8 mouse cellular contexts compared by ENCODE assay signal in the genomic region with DNA sequence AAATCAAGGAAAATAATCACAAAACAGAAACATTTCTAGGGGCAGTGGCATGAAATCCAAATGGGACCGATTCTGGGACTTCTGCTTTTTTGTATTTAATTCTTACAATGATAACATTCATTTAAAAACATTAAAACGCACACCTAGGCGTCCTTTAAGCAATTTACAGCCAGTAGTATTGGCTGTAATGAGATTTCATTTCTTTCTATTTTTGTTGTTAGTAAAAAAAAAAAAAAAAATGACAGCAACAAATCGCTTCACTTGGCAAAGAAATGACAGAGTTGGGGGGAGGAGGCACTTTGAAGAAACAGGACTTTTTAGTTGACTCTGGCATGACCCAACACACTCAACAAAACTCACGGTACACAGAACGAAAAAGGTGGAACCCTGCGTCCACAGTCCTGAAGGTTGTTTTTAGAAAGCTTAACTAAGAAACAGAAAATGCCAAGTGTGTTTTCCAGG. TPM values are rescaled to one million over a fixed set of nuclear protein-coding genes. Genes with fewer than 3 reads are reported as not detected.
A peak's percentile ranks its signal among the peaks of the same experiment; 100 is the strongest.
DNase-seq lines count a peak whose midpoint lies in the region; ATAC-seq and TF ChIP-seq lines count a peak whose summit lies in the region.

No protein-coding gene starts in this region.

- peak overlapping the region; percentile 91 for H3K9ac ChIP-seq in heart, embryonic 15.5 days
- H3K9ac ChIP-seq in MEL (ENCODE audit: control insufficient read depth, low read depth, low read length, poor library complexity, severe bottlenecking): peak overlapping the region; percentile 93
- peak overlapping the region; percentile 89 for H3K9ac ChIP-seq in hindbrain, embryonic 15.5 days
- H3K9ac ChIP-seq in midbrain, embryonic 13.5 days (replicated peaks): peak overlapping the region; percentile 86

- H3K9me3 ChIP-seq in heart, embryonic 15.5 days (replicated peaks): 0 out of 2 replicates have a peak, but pooled peaks cover 4% of the 10 kb centered on the region
- no peaks in the 10 kb centered on the region for H3K9me3 ChIP-seq in MEL (replicated peaks; ENCODE audit: insufficient read depth, low read length)
- H3K9me3 ChIP-seq in hindbrain, embryonic 15.5 days: no peaks in the 10 kb centered on the region
- peaks cover 4% of the 10 kb centered on the region; the same call in 1 of the 2 replicates for H3K9me3 ChIP-seq in midbrain, embryonic 13.5 days

- no peaks in the 10 kb centered on the region for H3K27me3 ChIP-seq in heart, embryonic 15.5 days
- H3K27me3 ChIP-seq in MEL (ENCODE audit: control insufficient read depth in 1 of 2, insufficient read depth in 2 of 2, low read length in 2 of 2): no peaks in the 10 kb centered on the region
- H3K27me3 ChIP-seq in hindbrain, embryonic 15.5 days: no peaks in the 10 kb centered on the region
- H3K27me3 ChIP-seq in midbrain, embryonic 13.5 days: no peaks in the 10 kb centered on the region

- H3K4me1 ChIP-seq in heart, embryonic 15.5 days (replicated peaks): peaks cover 11% of the 10 kb centered on the region
- peaks cover 7 to 10% of the 10 kb centered on the region in 2 experiments for H3K4me1 ChIP-seq in MEL (ENCODE audit: control insufficient read depth in 1 of 2, insufficient read depth in 2 of 2, low read length in 2 of 2)
- peaks cover 29% of the 10 kb centered on the region for H3K4me1 ChIP-seq in hindbrain, embryonic 15.5 days (replicated peaks)
- peaks cover 19% of the 10 kb centered on the region for H3K4me1 ChIP-seq in midbrain, embryonic 13.5 days (replicated peaks)

- peak overlapping the region; percentile 96 for H3K4me3 ChIP-seq in heart, embryonic 15.5 days
- peak overlapping the region; percentile 93 to 96 for H3K4me3 ChIP-seq in MEL (ENCODE audit: control insufficient read depth in 1 of 2, insufficient read depth in 1 of 2, low read depth in 2 of 2, low read length in 2 of 2)
- H3K4me3 ChIP-seq in hindbrain, embryonic 15.5 days: peak overlapping the region; percentile 99
- H3K4me3 ChIP-seq in midbrain, embryonic 13.5 days (replicated peaks): peak overlapping the region; percentile 97

- H3K27ac ChIP-seq in heart, embryonic 15.5 days: peak overlapping the region; percentile 95
- peak overlapping the region; percentile 49 for H3K27ac ChIP-seq in MEL (ENCODE audit: control insufficient read depth, low read depth, low read length)
- H3K27ac ChIP-seq in hindbrain, embryonic 15.5 days (replicated peaks): peak overlapping the region; percentile 95; the same call in 1 of the 2 replicates
- H3K27ac ChIP-seq in midbrain, embryonic 13.5 days: no peak overlapping the region

- no peak for TF ChIP-seq POLR2A in MEL (IDR thresholded peaks at IDR 0.05; ENCODE audit: control insufficient read depth in 1 of 2, insufficient read depth in 1 of 2, low read depth in 1 of 2, low read length in 2 of 2, poor library complexity in 1 of 2)

- 14% methylated on average over 7 of the region's 7 CpGs for WGBS in heart, embryonic 15.5 days
- WGBS in hindbrain, embryonic 15.5 days: 21% methylated on average over 7 of the region's 7 CpGs
- WGBS in midbrain, embryonic 13.5 days: 26% methylated on average over 7 of the region's 7 CpGs

- no peak for DNase-seq in heart, adult 18-20 months
- peak; percentile 71 for DNase-seq in MEL (ENCODE audit: low read depth, low spot score)
- no peak for DNase-seq in gastrocnemius, adult 18-20 months (ENCODE audit: low spot score)
- no peak for DNase-seq in kidney, postnatal 10 days
- no peak for DNase-seq in thymus, postnatal 14 days

- H3K79me2 ChIP-seq in MEL (ENCODE audit: control insufficient read depth, insufficient read depth, low read length, poor library complexity): peaks cover 40% of the 10 kb centered on the region

- TF ChIP-seq RAD21 in MEL (IDR thresholded peaks at IDR 0.05; ENCODE audit: low read depth, low read length): no peak

- H3K4me2 ChIP-seq in heart, embryonic 15.5 days: peak overlapping the region; percentile 82
- H3K4me2 ChIP-seq in hindbrain, embryonic 15.5 days: peak overlapping the region; percentile 94
- H3K4me2 ChIP-seq in midbrain, embryonic 13.5 days (replicated peaks): peak overlapping the region; percentile 78

- TF ChIP-seq EP300 in MEL (IDR thresholded peaks at IDR 0.05; ENCODE audit: low read depth in 1 of 2, low read length in 2 of 2): peak in 1 of 2 experiments; percentile 14; a peak in 1 of 4 replicates

- ATAC-seq in heart, embryonic 15.5 days (replicated peaks; ENCODE audit: insufficient number of reproducible peaks, insufficient read depth, low FRiP score, low read depth): no peak
- no peak for ATAC-seq in hindbrain, embryonic 15.5 days (ENCODE audit: low FRiP score, low read depth)
- no peak for ATAC-seq in midbrain, embryonic 13.5 days

- H3K36me3 ChIP-seq in heart, embryonic 15.5 days: no peaks in the 10 kb centered on the region
- peaks cover 0 to 13% of the 10 kb centered on the region in 2 experiments; a peak in 2 of 4 replicates for H3K36me3 ChIP-seq in MEL (ENCODE audit: control insufficient read depth in 1 of 2, insufficient read depth in 2 of 2, low read length in 2 of 2)
- no peaks in the 10 kb centered on the region for H3K36me3 ChIP-seq in hindbrain, embryonic 15.5 days
- H3K36me3 ChIP-seq in midbrain, embryonic 13.5 days: 0 out of 2 replicates have a peak, but pooled peaks cover 3% of the 10 kb centered on the region

- no peak for TF ChIP-seq CTCF in MEL (IDR thresholded peaks at IDR 0.05 in 2 of 3, conservative IDR thresholded peaks at IDR 0.05 in 1 of 3; ENCODE audit: control insufficient read depth in 1 of 3, insufficient read depth in 1 of 3, low read depth in 2 of 3, low read length in 3 of 3, poor library complexity in 1 of 3, severe bottlenecking in 1 of 3)

TF ChIP-seq in MEL, 35 proteins besides CTCF, POLR2A, EP300 and RAD21:
- 0 out of 2 replicates have a peak, but pooled peaks have one; percentile 21 for TF ChIP-seq CHD2 (IDR thresholded peaks at IDR 0.05; ENCODE audit: low read length)
- TF ChIP-seq MYB (IDR thresholded peaks at IDR 0.05; ENCODE audit: low read depth, low read length): no peak
- no peak for TF ChIP-seq POLR2AphosphoS5 (IDR thresholded peaks at IDR 0.05; ENCODE audit: borderline replicate concordance, low read depth, low read length)
- peak; percentile 68; the same call in 1 of the 2 replicates for TF ChIP-seq ZNF384 (IDR thresholded peaks at IDR 0.05; ENCODE audit: low read depth, low read length)

RNA-seq across cellular contexts. Expression of a gene that starts 1.2 kb away (rescaled TPM):
- polyA plus RNA-seq in heart, embryonic 15.5 days (2015; fragmentation: Nextera tagmentation; extraction: Ambion mirVana): 19.3 and 20.1 TPM in 2 replicates
- 100 to 1,000 TPM in 1 of 2 experiments, 10 to 100 TPM in 1; 86.1 to 101 TPM for total RNA-seq in heart, adult 18-20 months (2021)
- 8.2 and 8.9 TPM in 2 replicates for total RNA-seq in MEL (2012; rRNA removed)
- polyA plus RNA-seq in MEL (2012; ENCODE audit: insufficient read depth in 1 of 2, insufficient read length in 2 of 2, low read depth in 1 of 2, low replicate concordance in 2 of 2, missing spikeins in 1 of 2): 10 to 100 TPM in 1 of 2 experiments, not detected in 1; 17.1 TPM
- 15.6 and 17.0 TPM in 2 replicates for polyA plus RNA-seq in hindbrain, embryonic 15.5 days (2015; fragmentation: Nextera tagmentation; extraction: Ambion mirVana)
- 11.6 and 13.6 TPM in 2 replicates for polyA plus RNA-seq in midbrain, embryonic 13.5 days (2015; fragmentation: Nextera tagmentation; extraction: Ambion mirVana)
- total RNA-seq in gastrocnemius, adult 18-20 months (2021): 100 to 1,000 TPM; 277 to 293 TPM

RNA-seq across cellular contexts. Expression of a gene that starts 1.4 kb away (rescaled TPM):
- 234 and 371 TPM in 2 replicates for polyA plus RNA-seq in heart, embryonic 15.5 days (2015; fragmentation: Nextera tagmentation; extraction: Ambion mirVana)
- total RNA-seq in heart, adult 18-20 months (2021): 100 to 1,000 TPM; 621 to 662 TPM
- total RNA-seq in MEL (2012; rRNA removed): 54.0 and 57.0 TPM in 2 replicates
- 10 to 100 TPM in 1 of 2 experiments, not detected in 1; 51.3 TPM for polyA plus RNA-seq in MEL (2012; ENCODE audit: insufficient read depth in 1 of 2, insufficient read length in 2 of 2, low read depth in 1 of 2, low replicate concordance in 2 of 2, missing spikeins in 1 of 2)
- polyA plus RNA-seq in hindbrain, embryonic 15.5 days (2015; fragmentation: Nextera tagmentation; extraction: Ambion mirVana): 202 and 223 TPM in 2 replicates
- polyA plus RNA-seq in midbrain, embryonic 13.5 days (2015; fragmentation: Nextera tagmentation; extraction: Ambion mirVana): 162 and 170 TPM in 2 replicates
- 100 to 1,000 TPM; 282 to 321 TPM for total RNA-seq in gastrocnemius, adult 18-20 months (2021)

RNA-seq across cellular contexts. Expression of a gene that starts 25.9 kb away (rescaled TPM):
- polyA plus RNA-seq in heart, embryonic 15.5 days (2015; fragmentation: Nextera tagmentation; extraction: Ambion mirVana): 0.09 TPM in 1 of 2 replicates, not detected in the other
- total RNA-seq in heart, adult 18-20 months (2021): under 1 TPM in 1 of 2 experiments, not detected in 1; 0.18 TPM
- not detected in 2 replicates for total RNA-seq in MEL (2012; rRNA removed)
- polyA plus RNA-seq in MEL (2012; ENCODE audit: insufficient read depth in 1 of 2, insufficient read length in 2 of 2, low read depth in 1 of 2, low replicate concordance in 2 of 2, missing spikeins in 1 of 2): not detected
- 0.12 and 0.56 TPM in 2 replicates for polyA plus RNA-seq in hindbrain, embryonic 15.5 days (2015; fragmentation: Nextera tagmentation; extraction: Ambion mirVana)
- 0.11 and 0.15 TPM in 2 replicates for polyA plus RNA-seq in midbrain, embryonic 13.5 days (2015; fragmentation: Nextera tagmentation; extraction: Ambion mirVana)
- not detected for total RNA-seq in gastrocnemius, adult 18-20 months (2021)
